Mouse (Mus musculus) cerebellum, postnatal 36 days (tissue): Measurements from ENCODE around the gene Phkg1.
"Not testable (repeated sequence)": the region's sequence is repeated elsewhere in the genome, so short reads cannot be mapped to it uniquely, and the experiment has no call there.

Source experiments
- DNase-seq, 2 experiments: peaks; one replicate each; pipeline ENCODE4 v3.0.0; 2021 to 2022; ENCODE audit warnings: mixed read lengths in 2 of 2

Gene Phkg1

GRCm38 (mm10) chr5:129898449-129898848, at the start of gene Phkg1:
Gene Phkg1 (minus strand): TSS chr5:129898549.
- no peak for DNase-seq

GRCm38 (mm10) chr5:129947528-129948033, 49.2 kb upstream of the Phkg1 start:
- DNase-seq: no peak

DNA sequence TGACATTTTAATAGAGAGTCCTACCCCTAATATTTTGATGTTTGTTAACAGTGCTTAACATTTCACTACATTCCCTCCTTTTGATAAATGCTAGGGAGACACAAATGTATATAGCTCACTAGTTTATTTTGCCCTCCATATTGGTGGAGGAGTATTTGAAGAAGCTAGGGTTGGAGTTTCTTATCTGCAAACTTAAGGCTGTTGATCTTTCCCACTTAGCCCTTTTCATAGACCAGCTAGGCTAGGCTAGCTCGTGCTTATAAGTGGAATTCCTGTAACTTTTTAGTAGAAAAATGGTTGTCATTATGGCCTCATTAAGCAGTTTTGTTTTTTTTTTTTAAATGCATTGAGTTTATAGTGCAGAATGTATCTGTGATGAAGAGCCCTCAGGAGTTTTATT, 45.1 kb upstream of the Phkg1 start:
- no peak for DNase-seq

- DNase-seq: peak; percentile 24 to 40
Observed at GRCm38 (mm10) chr5:129942073-129942939, 44.0 kb upstream of the Phkg1 start.

GRCm38 (mm10) chr5:129941495-129942045, 43.2 kb upstream of the Phkg1 start, which contains the start of gene Vkorc1l1:
Gene Vkorc1l1 (plus strand): TSS chr5:129941970.
- peak; percentile 97 to 99 for DNase-seq

GRCm38 (mm10) chr5:129940736-129941494, 42.6 kb upstream of the Phkg1 start:
- DNase-seq: no peak

GRCm38 (mm10) chr5:129940281-129940680, 41.9 kb upstream of the Phkg1 start:
- DNase-seq: no peak

- no peak for DNase-seq
Observed at GRCm38 (mm10) chr5:129936941-129937340, 38.6 kb upstream of the Phkg1 start.

DNA sequence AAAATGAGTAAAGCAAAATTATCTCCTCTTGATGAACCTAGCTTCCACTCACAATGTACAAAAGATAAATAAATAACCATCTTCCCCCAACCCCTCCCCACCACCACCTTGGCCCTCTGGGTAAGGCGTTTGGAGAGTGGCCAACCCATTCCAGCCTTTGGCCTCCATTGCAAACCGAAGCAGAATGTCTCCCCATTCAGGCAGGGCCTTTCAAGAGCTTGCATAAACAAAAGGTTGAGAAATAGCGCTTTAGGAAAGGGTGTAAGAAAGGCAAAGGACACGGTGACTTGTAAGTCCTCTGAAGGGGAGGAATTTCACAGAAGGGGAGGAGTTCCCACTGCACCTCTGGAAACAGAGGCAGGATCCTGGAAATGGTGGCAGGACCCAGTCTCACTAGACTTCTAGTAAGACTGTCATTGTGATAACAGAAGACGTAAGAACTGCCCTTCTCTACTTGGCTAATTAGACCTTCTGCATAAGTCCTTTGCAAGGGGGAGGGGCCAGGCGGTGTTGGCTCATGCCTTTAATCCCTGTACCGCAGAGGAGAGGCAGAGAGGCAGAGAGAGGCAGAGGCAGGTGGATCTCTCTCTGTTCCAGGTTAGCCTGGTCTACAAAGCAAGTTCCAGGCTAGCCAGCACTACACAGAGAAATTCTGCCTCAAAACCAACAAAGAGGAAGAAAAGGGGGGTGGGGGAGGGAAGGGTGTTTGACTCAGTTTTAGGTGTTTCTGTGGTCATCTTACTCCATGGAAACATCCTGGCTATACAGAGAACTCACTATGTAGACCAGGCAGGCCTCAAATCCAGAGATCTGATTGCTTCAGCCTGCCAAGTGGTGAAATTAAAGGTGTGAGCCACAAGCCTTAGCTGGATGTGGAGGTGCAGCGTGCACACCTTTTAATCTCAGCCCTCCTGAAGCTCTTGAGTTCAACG, 31.8 kb upstream of the Phkg1 start:
- no peak for DNase-seq

DNA sequence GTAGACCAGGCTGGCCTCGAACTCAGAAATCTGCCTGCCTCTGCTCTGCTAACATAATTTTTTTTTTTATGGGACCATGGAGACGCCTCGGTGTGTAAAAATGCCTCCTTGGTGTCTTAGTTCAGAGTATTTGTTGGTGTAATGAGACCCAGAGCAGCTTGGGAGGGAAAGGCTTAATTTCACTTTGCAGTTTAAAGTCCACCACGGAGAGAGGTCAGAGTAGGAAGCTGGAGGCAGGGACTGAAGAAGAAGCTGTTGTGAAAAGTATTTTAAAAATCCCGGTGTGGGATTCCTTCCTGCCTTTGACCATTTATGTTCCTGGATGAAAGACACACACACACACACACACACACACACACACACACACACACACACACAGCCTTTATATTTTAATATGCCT, 27.6 kb upstream of the Phkg1 start:
- no peak for DNase-seq

- DNase-seq: no peak
Observed at GRCm38 (mm10) chr5:129924820-129925452, 26.6 kb upstream of the Phkg1 start.

- DNase-seq: no peak
Observed at GRCm38 (mm10) chr5:129921972-129922371, 23.6 kb upstream of the Phkg1 start.

- DNase-seq: no peak
Observed at GRCm38 (mm10) chr5:129919320-129919719, 21.0 kb upstream of the Phkg1 start.

- no peak for DNase-seq
Observed at GRCm38 (mm10) chr5:129918752-129919151, 20.4 kb upstream of the Phkg1 start.

- no peak for DNase-seq
Observed at GRCm38 (mm10) chr5:129918065-129918651, 19.8 kb upstream of the Phkg1 start.

- not testable (repeated sequence) for DNase-seq
Observed at GRCm38 (mm10) chr5:129915491-129915890, 17.1 kb upstream of the Phkg1 start.

DNA sequence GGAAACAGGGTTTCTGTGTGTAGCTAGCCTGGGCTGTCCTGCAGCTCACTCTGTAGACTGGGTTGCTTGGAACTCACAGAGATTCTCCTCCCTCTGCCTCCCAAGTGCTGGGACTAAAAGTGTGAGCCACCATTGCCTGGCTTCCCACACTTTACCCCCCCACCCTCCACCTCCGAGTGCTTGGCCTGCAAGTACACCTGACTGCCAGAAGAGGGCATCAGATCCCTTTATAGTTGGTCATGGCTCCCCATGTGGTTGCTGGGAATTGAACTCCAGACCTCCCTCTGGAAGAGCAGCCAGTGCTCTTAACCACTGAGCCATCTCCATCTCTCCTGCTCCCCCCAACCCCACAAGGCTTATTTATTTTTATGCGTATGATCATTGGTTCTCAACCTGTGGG, 15.7 kb upstream of the Phkg1 start:
- peak; percentile 7 to 15 for DNase-seq

GRCm38 (mm10) chr5:129909591-129909990, 11.2 kb upstream of the Phkg1 start:
- no peak for DNase-seq

DNA sequence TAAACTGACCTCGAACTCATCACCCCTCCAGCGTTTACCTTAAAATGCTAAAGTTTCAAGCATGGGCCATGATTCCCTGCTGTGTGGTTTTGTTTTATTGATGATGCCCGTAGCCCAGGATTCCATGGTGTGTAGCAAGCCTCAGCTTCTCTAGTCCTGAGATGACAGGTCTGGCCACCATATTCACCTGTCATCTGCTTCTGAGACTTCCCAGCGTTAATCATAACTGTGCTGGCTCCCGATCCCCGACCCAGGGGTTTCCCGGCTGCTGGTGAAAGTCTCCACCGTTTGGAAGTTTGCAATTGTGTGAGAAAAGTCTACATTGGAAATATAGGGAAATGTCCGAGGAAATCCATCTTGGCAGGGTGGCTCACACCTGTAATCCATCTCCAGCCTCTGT, 10.8 kb upstream of the Phkg1 start:
- no peak for DNase-seq

DNA sequence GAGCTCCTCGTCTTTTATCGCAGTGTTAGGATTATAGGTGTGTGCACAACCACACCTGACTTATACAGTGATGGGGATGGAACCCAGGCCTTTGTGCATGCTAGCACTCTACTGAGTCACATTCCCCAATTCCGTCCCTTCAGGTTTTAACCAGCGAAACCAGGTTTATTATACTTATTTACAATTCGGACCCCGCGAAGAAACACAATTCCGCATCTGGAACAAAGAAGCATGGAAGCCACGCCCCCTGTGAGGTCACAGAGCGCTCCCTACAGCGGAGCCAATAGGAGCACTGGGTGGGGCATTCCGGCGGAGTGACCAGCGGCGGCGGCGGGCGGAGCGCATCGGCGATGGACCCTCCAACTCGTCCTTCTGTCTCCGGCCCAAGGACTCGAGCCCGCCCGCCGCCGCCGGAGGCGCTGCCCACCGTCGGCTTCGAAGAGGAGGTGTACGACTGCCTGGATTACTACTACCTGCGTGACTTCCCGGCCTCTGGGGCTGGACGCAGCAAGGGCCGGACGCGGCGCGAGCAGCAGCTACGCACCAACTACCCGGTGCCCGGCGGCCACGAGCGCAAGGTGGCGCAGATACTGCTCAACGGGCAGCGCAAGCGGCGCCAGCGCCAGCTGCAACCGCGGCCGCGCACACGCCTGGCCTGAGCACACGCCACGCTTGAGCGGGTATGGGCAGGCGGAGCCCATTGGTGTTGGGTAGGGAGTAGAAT, 10.1 kb upstream of the Phkg1 start, which contains the start of gene Nupr1l:
Gene Nupr1l (plus strand): TSS at position 299 of the 724 bp plus-strand sequence.
- peak; percentile 83 to 88 for DNase-seq
